Mouse (Mus musculus): ENCODE measurements around the gene Adgrg3.

GRCm38 (mm10) chr8:95081650-95082049 is 64.2 kb downstream of the Adgrg3 start:
- TF ChIP-seq JUN (IDR thresholded peaks at IDR 0.05; ENCODE audit: insufficient read depth, low read depth, low read length) (no peak), CHD1 (IDR thresholded peaks at IDR 0.05; ENCODE audit: low read depth, low read length) (no peak), CTCF (conservative IDR thresholded peaks at IDR 0.05 in 1 of 2, IDR thresholded peaks at IDR 0.05 in 1 of 2; ENCODE audit: low read depth in 2 of 2, low read length in 2 of 2) (no peak)
